Mouse (Mus musculus): Measurements from ENCODE around the gene Mpzl1. TPM values are rescaled to one million over a fixed set of nuclear protein-coding genes. Genes with fewer than 3 reads are reported as not detected.

Mpzl1 gene
- polyA plus RNA-seq (2017; shearing (Covaris generic)): not detected

DNA sequence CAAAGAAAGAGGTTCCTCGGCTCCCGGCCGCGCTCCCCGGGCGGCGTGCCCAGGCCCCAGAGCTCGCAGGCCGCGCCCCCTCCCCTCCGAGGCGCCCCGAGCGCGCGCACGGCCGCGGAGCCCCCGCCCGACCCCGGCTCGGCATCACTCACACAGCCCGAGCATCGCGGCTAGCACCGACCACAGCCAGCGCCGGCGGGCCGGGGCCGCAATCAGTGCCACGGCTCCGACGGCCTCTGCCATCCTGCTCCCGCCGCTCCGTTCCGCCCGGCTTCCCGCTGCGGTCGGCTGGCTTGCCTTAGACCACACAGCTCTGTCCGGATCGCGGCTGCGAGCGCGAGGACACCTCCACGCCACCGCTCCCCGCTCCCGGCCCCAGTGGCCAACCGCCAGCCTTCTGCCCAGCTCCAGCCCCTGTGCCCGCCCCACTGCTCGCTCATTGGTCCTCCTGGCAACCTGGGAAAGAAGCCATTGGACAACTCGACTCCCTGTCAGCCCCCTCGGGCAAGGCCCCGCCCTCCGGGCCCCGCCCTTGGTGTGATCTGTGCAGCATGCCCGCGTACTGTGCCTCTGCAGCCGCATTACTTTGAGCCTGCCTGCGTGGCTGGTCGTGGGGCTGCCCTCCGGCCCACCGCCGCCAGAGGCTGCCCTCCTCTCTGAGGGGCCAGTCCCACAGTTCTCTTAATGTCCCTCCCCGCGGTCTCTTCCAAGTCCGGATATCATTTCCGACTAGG lies at the start of gene Mpzl1:
Gene Mpzl1 (minus strand): TSS at position 388 of the 734 bp plus-strand sequence.

Other genes with a start within 250 kb of the Mpzl1 start
- 13.4 TPM for gene Dcaf6, start 174.1 kb downstream of the Mpzl1 start, polyA plus RNA-seq (2017; shearing (Covaris generic))
- gene Mpc2, start 173.9 kb downstream of the Mpzl1 start, polyA plus RNA-seq (2017; shearing (Covaris generic)): 117 TPM
- 0.79 TPM for gene Adcy10, start 149.4 kb downstream of the Mpzl1 start, polyA plus RNA-seq (2017; shearing (Covaris generic))
- gene Rcsd1, start 75.2 kb upstream of the Mpzl1 start, polyA plus RNA-seq (2017; shearing (Covaris generic)): 131 TPM
- gene Creg1, start 129.2 kb upstream of the Mpzl1 start, polyA plus RNA-seq (2017; shearing (Covaris generic)): 39.8 TPM
- gene Cd247, start 154.1 kb upstream of the Mpzl1 start, polyA plus RNA-seq (2017; shearing (Covaris generic)): 320 TPM

Data from effector memory CD4-positive, alpha-beta T cell, adult 7 months (primary cell).